Mouse (Mus musculus): ENCODE results near the gene Pi4k2a.

DNA sequence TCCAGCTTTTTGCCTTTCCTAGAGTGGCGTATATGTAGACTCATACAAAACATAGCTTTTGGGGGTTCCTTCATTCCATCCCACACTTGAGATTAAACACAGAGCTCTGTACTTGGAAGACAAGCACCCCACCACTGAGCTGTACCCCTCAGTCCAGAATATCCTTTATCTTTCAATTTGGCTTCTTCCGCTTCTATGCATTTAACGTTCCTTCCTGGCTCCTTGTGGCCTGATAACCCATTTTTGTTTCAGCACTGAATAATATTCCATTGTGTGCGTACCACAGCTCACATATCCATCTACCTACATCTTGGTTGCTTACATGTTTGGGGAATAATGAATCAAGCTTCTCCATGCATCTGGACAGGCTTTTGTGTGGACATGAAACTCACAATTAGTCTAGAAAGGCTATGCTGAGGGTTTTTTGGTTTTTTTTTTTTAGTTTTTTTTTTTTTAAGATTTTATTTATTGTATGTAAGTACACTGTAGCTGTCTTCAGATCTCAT, 47.0 kb downstream of the Pi4k2a start:
- TF ChIP-seq CTCF (IDR thresholded peaks at IDR 0.05; ENCODE audit: low read depth) = no peak
- no peak for TF ChIP-seq EP300 (IDR thresholded peaks at IDR 0.05; ENCODE audit: low read depth)

Data from liver, postnatal 0 days (tissue).